Mouse (Mus musculus): Measurements from ENCODE around the gene Gpx7. TPM values are rescaled to one million over a fixed set of nuclear protein-coding genes. Genes with fewer than 3 reads are reported as not detected.
A peak's percentile ranks its signal among the peaks of the same experiment; 100 is the strongest.

Gene Gpx7
- 26.5 and 26.9 TPM in 2 replicates for polyA plus RNA-seq (2015; fragmentation: Nextera tagmentation; extraction: Ambion mirVana)

GRCm38 (mm10) chr4:108406861-108407401 lies at the start of gene Gpx7:
Gpx7 (minus strand) TSS chr4:108406961.
- Histone ChIP-seq H3K36me3 (ENCODE audit: control insufficient read depth, insufficient read depth, low read length) (no peaks in the 10 kb centered on the region), H3K27me3 (ENCODE audit: control insufficient read depth, insufficient read depth, low read depth, low read length) (no peaks in the 10 kb centered on the region), H3K4me2 (ENCODE audit: low read length) (peak within 1 kb of the TSS; percentile 94), H3K27ac (ENCODE audit: low read length) (peak within 1 kb of the TSS; percentile 43), H3K4me3 (ENCODE audit: low read depth, low read length) (peak within 1 kb of the TSS; percentile 51), H3K9ac (ENCODE audit: low read depth, low read length) (peak within 1 kb of the TSS; percentile 76), H3K9me3 (replicated peaks; ENCODE audit: control insufficient read depth, low read length, poor library complexity, severe bottlenecking) (no peaks in the 10 kb centered on the region), H3K4me1 (ENCODE audit: control insufficient read depth, insufficient read depth, low read length) (peaks cover 9% of the 10 kb centered on the region; the same call in 1 of the 2 replicates)
- WGBS, result 9% methylated on average over 15 of the region's 15 CpGs
- ATAC-seq, result peak; percentile 46; the same call in 1 of the 2 replicates

- Histone ChIP-seq H3K27ac (ENCODE audit: low read length) (no peak overlapping the region), H3K9me3 (replicated peaks; ENCODE audit: control insufficient read depth, low read length, poor library complexity, severe bottlenecking) (no peaks in the 10 kb centered on the region), H3K36me3 (ENCODE audit: control insufficient read depth, insufficient read depth, low read length) (no peaks in the 10 kb centered on the region), H3K27me3 (ENCODE audit: control insufficient read depth, insufficient read depth, low read depth, low read length) (no peaks in the 10 kb centered on the region), H3K4me2 (ENCODE audit: low read length) (no peak overlapping the region), H3K4me3 (ENCODE audit: low read depth, low read length) (no peak overlapping the region), H3K9ac (ENCODE audit: low read depth, low read length) (no peak overlapping the region), H3K4me1 (ENCODE audit: control insufficient read depth, insufficient read depth, low read length) (peaks cover 11% of the 10 kb centered on the region)
- WGBS, result 81% methylated on average over 2 of the region's 2 CpGs
- no peak for ATAC-seq
These were observed 49.3 kb upstream of the Gpx7 start for GRCm38 (mm10) chr4:108456028-108456427.

GRCm38 (mm10) chr4:108448091-108448490 lies 41.3 kb upstream of the Gpx7 start:
- Histone ChIP-seq H3K36me3 (ENCODE audit: control insufficient read depth, insufficient read depth, low read length) (no peaks in the 10 kb centered on the region), H3K9ac (ENCODE audit: low read depth, low read length) (no peak overlapping the region), H3K27ac (ENCODE audit: low read length) (no peak overlapping the region), H3K4me3 (ENCODE audit: low read depth, low read length) (no peak overlapping the region), H3K4me1 (ENCODE audit: control insufficient read depth, insufficient read depth, low read length) (no peaks in the 10 kb centered on the region), H3K4me2 (ENCODE audit: low read length) (no peak overlapping the region), H3K9me3 (replicated peaks; ENCODE audit: control insufficient read depth, low read length, poor library complexity, severe bottlenecking) (no peaks in the 10 kb centered on the region), H3K27me3 (ENCODE audit: control insufficient read depth, insufficient read depth, low read depth, low read length) (no peaks in the 10 kb centered on the region)
- ATAC-seq, result no peak
- WGBS, result 65% methylated on average over 7 of the region's 7 CpGs

- WGBS, result 74% methylated on average over 6 of the region's 6 CpGs
- no peak overlapping the region for H3K27ac ChIP-seq (ENCODE audit: low read length)
- no peaks in the 10 kb centered on the region for H3K4me1 ChIP-seq (ENCODE audit: control insufficient read depth, insufficient read depth, low read length)
- no peaks in the 10 kb centered on the region for H3K9me3 ChIP-seq (replicated peaks; ENCODE audit: control insufficient read depth, low read length, poor library complexity, severe bottlenecking)
- H3K4me2 ChIP-seq (ENCODE audit: low read length), result no peak overlapping the region
- ATAC-seq, result no peak
- H3K27me3 ChIP-seq (ENCODE audit: control insufficient read depth, insufficient read depth, low read depth, low read length), result no peaks in the 10 kb centered on the region
- H3K36me3 ChIP-seq (ENCODE audit: control insufficient read depth, insufficient read depth, low read length), result no peaks in the 10 kb centered on the region
- no peak overlapping the region for H3K4me3 ChIP-seq (ENCODE audit: low read depth, low read length)
- no peak overlapping the region for H3K9ac ChIP-seq (ENCODE audit: low read depth, low read length)
These were observed 31.5 kb upstream of the Gpx7 start for GRCm38 (mm10) chr4:108438082-108438840.

GRCm38 (mm10) chr4:108436225-108436624 lies 29.5 kb upstream of the Gpx7 start:
- ATAC-seq, result no peak

GRCm38 (mm10) chr4:108435646-108436045 lies 28.9 kb upstream of the Gpx7 start:
- no peak overlapping the region for H3K4me3 ChIP-seq (ENCODE audit: low read depth, low read length)
- no peak overlapping the region for H3K4me2 ChIP-seq (ENCODE audit: low read length)
- peaks cover 11% of the 10 kb centered on the region for H3K4me1 ChIP-seq (ENCODE audit: control insufficient read depth, insufficient read depth, low read length)
- no peak overlapping the region for H3K27ac ChIP-seq (ENCODE audit: low read length)
- no peak for ATAC-seq
- WGBS, result 81% methylated on average over 3 of the region's 3 CpGs
- H3K36me3 ChIP-seq (ENCODE audit: control insufficient read depth, insufficient read depth, low read length), result no peaks in the 10 kb centered on the region
- no peak overlapping the region for H3K9ac ChIP-seq (ENCODE audit: low read depth, low read length)
- H3K27me3 ChIP-seq (ENCODE audit: control insufficient read depth, insufficient read depth, low read depth, low read length), result no peaks in the 10 kb centered on the region
- H3K9me3 ChIP-seq (replicated peaks; ENCODE audit: control insufficient read depth, low read length, poor library complexity, severe bottlenecking), result no peaks in the 10 kb centered on the region

More at GRCm38 (mm10) chr4:108436225-108436624, 29.5 kb upstream of the Gpx7 start:
- WGBS, result 63% methylated on average over 1 of the region's 1 CpGs
- Histone ChIP-seq H3K9ac (ENCODE audit: low read depth, low read length) (no peak overlapping the region), H3K4me1 (ENCODE audit: control insufficient read depth, insufficient read depth, low read length) (peaks cover 7% of the 10 kb centered on the region), H3K27me3 (ENCODE audit: control insufficient read depth, insufficient read depth, low read depth, low read length) (no peaks in the 10 kb centered on the region), H3K9me3 (replicated peaks; ENCODE audit: control insufficient read depth, low read length, poor library complexity, severe bottlenecking) (no peaks in the 10 kb centered on the region), H3K36me3 (ENCODE audit: control insufficient read depth, insufficient read depth, low read length) (no peaks in the 10 kb centered on the region), H3K4me2 (ENCODE audit: low read length) (no peak overlapping the region), H3K4me3 (ENCODE audit: low read depth, low read length) (no peak overlapping the region), H3K27ac (ENCODE audit: low read length) (no peak overlapping the region)

GRCm38 (mm10) chr4:108434781-108435180 lies 28.0 kb upstream of the Gpx7 start:
- Histone ChIP-seq H3K4me3 (ENCODE audit: low read depth, low read length) (no peak overlapping the region), H3K9me3 (replicated peaks; ENCODE audit: control insufficient read depth, low read length, poor library complexity, severe bottlenecking) (no peaks in the 10 kb centered on the region), H3K27ac (ENCODE audit: low read length) (no peak overlapping the region), H3K27me3 (ENCODE audit: control insufficient read depth, insufficient read depth, low read depth, low read length) (no peaks in the 10 kb centered on the region), H3K9ac (ENCODE audit: low read depth, low read length) (no peak overlapping the region), H3K4me1 (ENCODE audit: control insufficient read depth, insufficient read depth, low read length) (peaks cover 11% of the 10 kb centered on the region), H3K4me2 (ENCODE audit: low read length) (no peak overlapping the region), H3K36me3 (ENCODE audit: control insufficient read depth, insufficient read depth, low read length) (no peaks in the 10 kb centered on the region)
- ATAC-seq, result no peak
- WGBS, result 99% methylated on average over 3 of the region's 3 CpGs

GRCm38 (mm10) chr4:108434221-108434620 lies 27.5 kb upstream of the Gpx7 start:
- Histone ChIP-seq H3K27me3 (ENCODE audit: control insufficient read depth, insufficient read depth, low read depth, low read length) (no peaks in the 10 kb centered on the region), H3K27ac (ENCODE audit: low read length) (no peak overlapping the region), H3K9ac (ENCODE audit: low read depth, low read length) (no peak overlapping the region), H3K4me3 (ENCODE audit: low read depth, low read length) (no peak overlapping the region), H3K4me2 (ENCODE audit: low read length) (no peak overlapping the region), H3K36me3 (ENCODE audit: control insufficient read depth, insufficient read depth, low read length) (no peaks in the 10 kb centered on the region), H3K9me3 (replicated peaks; ENCODE audit: control insufficient read depth, low read length, poor library complexity, severe bottlenecking) (no peaks in the 10 kb centered on the region), H3K4me1 (ENCODE audit: control insufficient read depth, insufficient read depth, low read length) (peaks cover 11% of the 10 kb centered on the region)
- 87% methylated on average over 4 of the region's 4 CpGs for WGBS
- ATAC-seq, result no peak

- Histone ChIP-seq H3K4me2 (ENCODE audit: low read length) (no peak overlapping the region), H3K9ac (ENCODE audit: low read depth, low read length) (no peak overlapping the region), H3K4me1 (ENCODE audit: control insufficient read depth, insufficient read depth, low read length) (peaks cover 11% of the 10 kb centered on the region), H3K27ac (ENCODE audit: low read length) (no peak overlapping the region), H3K9me3 (replicated peaks; ENCODE audit: control insufficient read depth, low read length, poor library complexity, severe bottlenecking) (no peaks in the 10 kb centered on the region), H3K36me3 (ENCODE audit: control insufficient read depth, insufficient read depth, low read length) (no peaks in the 10 kb centered on the region), H3K27me3 (ENCODE audit: control insufficient read depth, insufficient read depth, low read depth, low read length) (no peaks in the 10 kb centered on the region), H3K4me3 (ENCODE audit: low read depth, low read length) (no peak overlapping the region)
- WGBS, result 37% methylated on average over 6 of the region's 6 CpGs
- no peak for ATAC-seq
These were observed 26.6 kb upstream of the Gpx7 start for GRCm38 (mm10) chr4:108433341-108433740.
